ENCODE assay signal across 10 mouse cellular contexts in the genomic region with DNA sequence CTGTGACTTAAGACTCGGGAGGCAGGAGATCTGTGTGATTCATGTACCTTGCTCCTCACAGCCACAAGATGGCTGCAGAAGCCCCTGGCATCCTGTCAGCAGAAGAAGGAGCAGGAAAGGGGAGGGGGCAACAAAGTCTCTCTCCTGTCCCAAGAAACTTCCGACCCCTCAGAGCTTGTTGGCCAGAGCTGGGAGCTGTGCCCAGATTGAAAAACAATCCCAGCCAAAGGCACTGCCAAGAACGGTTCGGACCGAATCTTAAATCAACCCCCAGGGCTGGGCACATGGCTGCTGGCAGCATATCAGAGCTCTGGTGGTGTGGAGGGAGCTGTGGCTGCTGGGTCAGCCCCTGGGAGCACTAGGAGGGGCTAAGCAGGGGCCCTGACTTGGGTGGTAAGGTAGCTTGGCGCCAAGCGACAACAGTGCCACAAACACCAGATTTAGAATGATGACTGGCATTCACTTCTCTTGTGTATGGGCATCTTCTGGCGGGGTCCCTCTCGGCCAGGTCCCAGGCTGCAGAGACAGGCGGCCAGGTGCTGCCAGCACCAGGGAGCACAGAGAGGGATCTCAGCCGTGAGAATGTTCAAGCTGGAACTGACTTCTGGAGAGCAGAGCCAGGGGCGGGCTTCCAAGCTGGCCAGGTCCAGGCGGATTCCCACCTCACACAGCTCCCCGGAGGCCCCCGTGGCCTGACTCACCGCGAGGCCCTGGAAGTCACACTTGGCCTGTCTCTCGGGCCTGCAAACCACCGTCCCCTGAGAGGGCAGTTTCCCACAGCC. TPM values are rescaled to one million over a fixed set of nuclear protein-coding genes. Genes with fewer than 3 reads are reported as not detected.
DNase-seq lines count a peak whose midpoint lies in the region; ATAC-seq and TF ChIP-seq lines count a peak whose summit lies in the region.
"Had no signal": no experiment of that assay in that cellular context is flagged by ENCODE, and none has a peak within 500 bp of the region (broad histone marks: within the 10 kb centered on the region; RNA-seq: fewer than 3 reads in every experiment).

No protein-coding gene starts in this region.

- 66% methylated on average over 19 of the region's 19 CpGs for WGBS in heart, embryonic 10.5 days
- 48% methylated on average over 16 of the region's 19 CpGs for WGBS in limb, embryonic 14.5 days
- WGBS in liver, postnatal 0 days (ENCODE audit: insufficient replicate concordance): 70% methylated on average over 19 of the region's 19 CpGs

- no peak for TF ChIP-seq EP300 in liver, postnatal 0 days (IDR thresholded peaks at IDR 0.05; ENCODE audit: low read depth)

- DNase-seq in heart, embryonic 10.5 days (ENCODE audit: low spot score): no peak
- no peak for DNase-seq in heart, adult 9 months (ENCODE audit: low spot score in 2 of 2)
- peak; percentile 51 for DNase-seq in right cerebral cortex, adult 18-20 months
- DNase-seq in right cerebral cortex, postnatal 25 days: no peak
- DNase-seq in gastrocnemius, postnatal 25 days: peak; percentile 71
- peak; percentile 47 for DNase-seq in limb, embryonic 14.5 days (ENCODE audit: low spot score)
- DNase-seq in liver, postnatal 0 days: no peak
- DNase-seq in T-cell, adult 2 months (ENCODE audit: low spot score): no peak

- no peak for TF ChIP-seq CTCF in liver, postnatal 0 days (IDR thresholded peaks at IDR 0.05; ENCODE audit: low read depth)

- H3K9ac ChIP-seq in limb, embryonic 14.5 days (ENCODE audit: low read depth, low read length, severe bottlenecking): 0 out of 2 replicates have a peak overlapping the region, but pooled peaks have one; percentile 12
- H3K9ac ChIP-seq in liver, postnatal 0 days (replicated peaks): no peak overlapping the region
- H3K9ac ChIP-seq: midbrain, embryonic 12.5 days had no signal

- H3K4me1 ChIP-seq in heart, embryonic 10.5 days: peaks cover 34% of the 10 kb centered on the region
- H3K4me1 ChIP-seq in limb, embryonic 14.5 days (ENCODE audit: control insufficient read depth, insufficient read depth, low read length): peaks cover 25% of the 10 kb centered on the region
- H3K4me1 ChIP-seq in liver, postnatal 0 days (ENCODE audit: insufficient read depth): peaks cover 3% of the 10 kb centered on the region
- H3K4me1 ChIP-seq: midbrain, embryonic 12.5 days had no signal

- H3K4me2 ChIP-seq in limb, embryonic 14.5 days (replicated peaks; ENCODE audit: low read depth, low read length, severe bottlenecking): no peak overlapping the region
- H3K4me2 ChIP-seq in liver, postnatal 0 days (ENCODE audit: low read depth, low read length): no peak overlapping the region
- H3K4me2 ChIP-seq: midbrain, embryonic 12.5 days had no signal

- H3K4me3 ChIP-seq in heart, embryonic 10.5 days: no peak overlapping the region
- no peak overlapping the region for H3K4me3 ChIP-seq in limb, embryonic 14.5 days (replicated peaks; ENCODE audit: low read length)
- H3K4me3 ChIP-seq in liver, postnatal 0 days (ENCODE audit: low read depth, low read length): no peak overlapping the region
- H3K4me3 ChIP-seq: midbrain, embryonic 12.5 days had no signal

- peaks cover 51% of the 10 kb centered on the region for H3K27me3 ChIP-seq in heart, embryonic 10.5 days (ENCODE audit: insufficient read depth, poor library complexity, severe bottlenecking)
- no peaks in the 10 kb centered on the region for H3K27me3 ChIP-seq in limb, embryonic 14.5 days (ENCODE audit: control insufficient read depth, insufficient read depth, low read length)
- no peaks in the 10 kb centered on the region for H3K27me3 ChIP-seq in liver, postnatal 0 days (ENCODE audit: insufficient read depth, low read length)

- 0 out of 2 replicates have a peak, but pooled peaks have one; percentile 9 for ATAC-seq in limb, embryonic 14.5 days (ENCODE audit: low FRiP score, low read depth)
- ATAC-seq in liver, postnatal 0 days: no peak

- no peaks in the 10 kb centered on the region for H3K9me3 ChIP-seq in heart, embryonic 10.5 days
- H3K9me3 ChIP-seq in limb, embryonic 14.5 days (ENCODE audit: control insufficient read depth, low read length): no peaks in the 10 kb centered on the region
- no peaks in the 10 kb centered on the region for H3K9me3 ChIP-seq in liver, postnatal 0 days (ENCODE audit: low read length)
- H3K9me3 ChIP-seq: midbrain, embryonic 12.5 days had no signal

- H3K36me3 ChIP-seq in heart, embryonic 10.5 days: peaks cover 24% of the 10 kb centered on the region
- H3K36me3 ChIP-seq in limb, embryonic 14.5 days (ENCODE audit: control insufficient read depth, insufficient read depth, low read length): peaks cover 36% of the 10 kb centered on the region
- no peaks in the 10 kb centered on the region; the same call in 1 of the 2 replicates for H3K36me3 ChIP-seq in liver, postnatal 0 days (replicated peaks; ENCODE audit: insufficient read depth, low read length)

- no peak for TF ChIP-seq POLR2A in limb, embryonic 14.5 days (IDR thresholded peaks at IDR 0.05; ENCODE audit: borderline replicate concordance, extremely low read depth, insufficient read depth, insufficient read length)

- 0 out of 2 replicates have a peak overlapping the region, but pooled peaks have one; percentile 31 for H3K27ac ChIP-seq in heart, embryonic 10.5 days
- peak overlapping the region; percentile 48; the same call in 1 of the 2 replicates for H3K27ac ChIP-seq in limb, embryonic 14.5 days (replicated peaks; ENCODE audit: low read depth, low read length)
- no peak overlapping the region for H3K27ac ChIP-seq in liver, postnatal 0 days (ENCODE audit: low read depth)
- H3K27ac ChIP-seq: midbrain, embryonic 12.5 days had no signal

RNA-seq across cellular contexts. Expression of a gene that starts 8.5 kb away (rescaled TPM):
- 13.0 and 15.8 TPM in 2 replicates for polyA plus RNA-seq in heart, embryonic 10.5 days (2016; fragmentation: Nextera tagmentation; extraction: Ambion mirVana)
- total RNA-seq in gastrocnemius, postnatal 25 days (2021): 1 to 10 TPM; 6.1 to 6.4 TPM
- 37.8 and 58.5 TPM in 2 replicates for polyA plus RNA-seq in limb, embryonic 14.5 days (2012; rRNA removed)
- polyA plus RNA-seq in limb, embryonic 14.5 days (2014; fragmentation: Nextera tagmentation; extraction: Ambion mirVana): 26.3 and 31.1 TPM in 2 replicates
- 2.6 and 2.7 TPM in 2 replicates for polyA plus RNA-seq in liver, postnatal 0 days (2015; fragmentation: Nextera tagmentation; extraction: Ambion mirVana)

RNA-seq across cellular contexts. Expression of a gene that starts 28.9 kb away (rescaled TPM):
- polyA plus RNA-seq in heart, embryonic 10.5 days (2016; fragmentation: Nextera tagmentation; extraction: Ambion mirVana): 15.6 and 15.7 TPM in 2 replicates
- 1 to 10 TPM; 4.9 to 6.1 TPM for total RNA-seq in gastrocnemius, postnatal 25 days (2021)
- polyA plus RNA-seq in limb, embryonic 14.5 days (2012; rRNA removed): 48.7 and 72.6 TPM in 2 replicates
- polyA plus RNA-seq in limb, embryonic 14.5 days (2014; fragmentation: Nextera tagmentation; extraction: Ambion mirVana): 24.2 and 28.6 TPM in 2 replicates
- 4.2 and 5.4 TPM in 2 replicates for polyA plus RNA-seq in liver, postnatal 0 days (2015; fragmentation: Nextera tagmentation; extraction: Ambion mirVana)

RNA-seq across cellular contexts. Expression of a gene that starts 39.3 kb away (rescaled TPM):
- polyA plus RNA-seq in heart, embryonic 10.5 days (2016; fragmentation: Nextera tagmentation; extraction: Ambion mirVana): 1.2 and 3.6 TPM in 2 replicates
- not detected for total RNA-seq in gastrocnemius, postnatal 25 days (2021)
- 13.1 and 17.7 TPM in 2 replicates for polyA plus RNA-seq in limb, embryonic 14.5 days (2012; rRNA removed)
- polyA plus RNA-seq in limb, embryonic 14.5 days (2014; fragmentation: Nextera tagmentation; extraction: Ambion mirVana): 15.7 and 17.5 TPM in 2 replicates
- polyA plus RNA-seq in liver, postnatal 0 days (2015; fragmentation: Nextera tagmentation; extraction: Ambion mirVana): not detected in 2 replicates
- total RNA-seq: gastrocnemius, postnatal 4 days had no signal

RNA-seq across cellular contexts. Expression of a gene that starts 45.1 kb away (rescaled TPM):
- polyA plus RNA-seq in heart, embryonic 10.5 days (2016; fragmentation: Nextera tagmentation; extraction: Ambion mirVana): 1.8 and 3.2 TPM in 2 replicates
- 1 to 10 TPM; 1.7 to 3.8 TPM for total RNA-seq in gastrocnemius, postnatal 25 days (2021)
- polyA plus RNA-seq in limb, embryonic 14.5 days (2012; rRNA removed): 98.9 and 127 TPM in 2 replicates
- polyA plus RNA-seq in limb, embryonic 14.5 days (2014; fragmentation: Nextera tagmentation; extraction: Ambion mirVana): 91.5 and 103 TPM in 2 replicates
- polyA plus RNA-seq in liver, postnatal 0 days (2015; fragmentation: Nextera tagmentation; extraction: Ambion mirVana): 0.07 and 0.38 TPM in 2 replicates

RNA-seq across cellular contexts. Expression of a gene that starts 58.7 kb away (rescaled TPM):
- 127 and 128 TPM in 2 replicates for polyA plus RNA-seq in heart, embryonic 10.5 days (2016; fragmentation: Nextera tagmentation; extraction: Ambion mirVana)
- 100 to 1,000 TPM; 112 to 120 TPM for total RNA-seq in gastrocnemius, postnatal 25 days (2021)
- 154 and 175 TPM in 2 replicates for polyA plus RNA-seq in limb, embryonic 14.5 days (2012; rRNA removed)
- 152 and 156 TPM in 2 replicates for polyA plus RNA-seq in limb, embryonic 14.5 days (2014; fragmentation: Nextera tagmentation; extraction: Ambion mirVana)
- polyA plus RNA-seq in liver, postnatal 0 days (2015; fragmentation: Nextera tagmentation; extraction: Ambion mirVana): 49.3 and 52.3 TPM in 2 replicates

Comparison
In these comparisons a context has a peak if more than half of its experiments do, and no peak if none do; other contexts are left out.
1. DNase-seq: peak in right cerebral cortex, adult 18-20 months (single experiment), gastrocnemius, postnatal 25 days (single experiment) and limb, embryonic 14.5 days (single experiment); none in heart, embryonic 10.5 days (single experiment), heart, adult 9 months (0 of 2), right cerebral cortex, postnatal 25 days (single experiment), liver, postnatal 0 days (single experiment) and T-cell, adult 2 months (single experiment).